Mouse (Mus musculus) natural killer cell, adult 2 months (primary cell): ENCODE measurements around the gene Olfr656.
A peak's percentile ranks its signal among the peaks of the same experiment; 100 is the strongest.

Experiments
- DNase-seq, 2 experiments: peaks; one replicate each; pipeline ENCODE4 v3.0.0; 2022; ENCODE audit warnings: low spot score in 2 of 2

Olfr656 gene

DNA sequence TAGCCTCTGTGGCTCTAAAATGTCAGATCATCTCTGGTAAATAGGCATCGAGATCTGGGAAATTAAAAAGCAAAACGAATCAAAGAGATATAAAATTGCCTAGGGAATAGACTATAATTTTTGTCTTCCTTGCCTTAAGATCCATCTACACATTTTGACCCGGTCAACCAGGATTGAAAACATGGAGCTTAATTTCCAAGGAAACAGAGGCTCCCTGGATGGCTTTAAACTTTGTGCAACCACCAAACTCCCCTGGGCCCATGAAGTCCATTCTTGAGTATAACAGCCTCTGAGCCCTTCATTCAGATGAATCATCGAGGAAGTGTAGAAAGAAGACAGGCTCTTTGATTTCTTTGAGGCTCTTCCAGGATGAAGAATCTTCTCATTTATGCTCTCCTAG is at the start of gene Olfr656:
Gene Olfr656 (plus strand): TSS at position 301 of the 400 bp plus-strand sequence.
- no peak for DNase-seq

DNA sequence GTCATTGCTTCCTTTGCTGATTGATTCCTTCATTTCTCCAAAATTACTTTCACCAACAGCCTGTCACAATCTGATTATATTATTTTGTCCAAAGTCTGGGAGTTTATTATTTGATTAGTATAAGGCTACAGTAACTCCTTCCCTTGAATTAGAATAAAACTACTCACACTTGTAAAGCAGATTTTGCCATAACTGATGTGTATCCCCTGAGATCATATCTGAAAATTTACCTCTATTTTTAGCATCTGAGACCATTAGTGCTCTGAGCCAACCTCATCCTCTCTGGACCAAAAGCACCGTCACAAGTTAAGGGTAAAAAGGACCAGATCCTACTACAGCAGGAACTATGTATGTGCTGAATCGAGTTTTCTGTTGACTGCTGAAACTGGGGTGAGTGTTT is 36.7 kb upstream of the Olfr656 start, which contains the start of gene Olfr653:
Gene Olfr653 (plus strand): TSS at position 301 of the 400 bp plus-strand sequence.
- no peak for DNase-seq

DNA sequence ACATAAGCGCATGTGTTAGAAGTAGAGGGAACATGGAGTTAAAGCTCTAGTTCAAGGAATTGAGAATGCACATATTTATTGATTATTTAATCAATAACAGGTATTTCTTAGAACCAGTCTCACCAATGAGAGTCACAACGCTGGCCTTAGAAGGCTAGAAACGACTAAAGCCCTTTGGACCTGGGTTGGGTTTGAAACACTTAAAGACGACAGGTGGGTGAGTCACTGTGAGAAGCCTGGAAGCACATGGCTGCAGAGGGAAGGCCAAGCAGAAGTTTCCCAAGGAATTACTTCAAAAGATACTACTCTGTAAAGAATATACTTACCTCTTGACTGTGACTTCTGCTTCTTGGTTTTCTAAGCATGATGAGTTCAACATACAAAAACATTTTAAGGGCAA is 32.9 kb upstream of the Olfr656 start:
- no peak for DNase-seq

DNA sequence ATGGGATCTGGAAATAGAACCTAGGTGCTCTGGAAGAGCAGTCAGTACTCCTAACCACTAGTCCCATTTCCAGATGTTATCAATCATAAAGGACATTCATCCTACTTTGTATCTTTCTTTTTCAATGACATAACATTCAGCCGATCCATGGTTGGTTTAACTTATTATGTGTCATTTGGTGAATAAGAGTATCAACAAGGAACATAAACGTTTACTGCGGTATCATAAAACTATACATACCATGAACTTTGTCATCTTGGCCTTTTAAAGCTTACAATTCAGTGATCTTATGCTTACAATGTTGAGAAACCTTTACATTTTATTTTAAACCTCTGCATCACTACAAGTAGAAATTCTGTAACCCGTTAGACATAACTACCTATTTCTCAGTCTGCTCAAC is 32.3 kb upstream of the Olfr656 start:
- no peak for DNase-seq

DNA sequence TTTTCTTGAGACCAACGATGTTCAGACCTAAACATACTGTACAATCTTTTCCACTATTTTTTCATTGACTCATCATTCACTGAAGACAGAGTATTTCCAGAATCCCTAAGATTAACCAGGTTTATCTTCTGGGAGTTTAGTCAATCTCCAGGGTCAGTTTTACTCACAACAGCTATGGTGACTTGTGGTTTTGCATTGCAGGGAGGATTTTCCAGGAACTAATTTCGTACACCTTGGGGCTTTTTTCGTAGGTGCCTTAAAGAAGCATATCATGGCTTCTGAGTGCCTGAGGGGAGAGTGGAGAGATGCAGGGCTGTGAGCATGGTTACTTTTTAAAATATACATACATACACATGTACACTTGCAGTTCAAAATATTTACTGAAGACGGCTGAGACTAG is 27.0 kb upstream of the Olfr656 start, which contains the start of gene Olfr654:
Gene Olfr654 (plus strand): TSS at position 301 of the 400 bp plus-strand sequence.
- DNase-seq: no peak

DNA sequence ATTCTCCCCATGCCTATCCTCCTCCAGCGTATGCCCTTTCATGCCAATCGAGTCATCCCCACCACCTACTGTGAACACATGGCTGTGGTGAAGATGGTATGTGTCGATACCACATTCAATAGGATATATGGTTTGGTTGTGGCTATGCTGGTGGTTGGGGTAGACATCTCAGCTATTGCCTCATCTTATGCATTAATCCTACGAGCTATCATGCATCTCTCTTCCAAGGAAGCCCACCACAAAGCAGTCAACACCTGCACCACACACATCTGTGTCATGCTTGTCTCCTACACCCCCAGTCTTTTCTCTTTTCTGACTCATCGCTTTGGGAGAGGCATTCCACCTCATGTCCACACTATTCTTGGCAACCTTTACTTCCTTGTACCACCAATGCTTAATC is 25.5 kb upstream of the Olfr656 start:
- no peak for DNase-seq

GRCm38 (mm10) chr7:104601679-104602078 is 12.1 kb upstream of the Olfr656 start, which contains the start of gene Olfr655:
Gene Olfr655, minus strand, starts transcription at chr7:104601779.
- no peak for DNase-seq

- peak; percentile 40 to 63 for DNase-seq
Observed at GRCm38 (mm10) chr7:104603173-104603572, 10.6 kb upstream of the Olfr656 start.

- DNase-seq: no peak
Observed at GRCm38 (mm10) chr7:104604727-104605126, 9.0 kb upstream of the Olfr656 start.

DNA sequence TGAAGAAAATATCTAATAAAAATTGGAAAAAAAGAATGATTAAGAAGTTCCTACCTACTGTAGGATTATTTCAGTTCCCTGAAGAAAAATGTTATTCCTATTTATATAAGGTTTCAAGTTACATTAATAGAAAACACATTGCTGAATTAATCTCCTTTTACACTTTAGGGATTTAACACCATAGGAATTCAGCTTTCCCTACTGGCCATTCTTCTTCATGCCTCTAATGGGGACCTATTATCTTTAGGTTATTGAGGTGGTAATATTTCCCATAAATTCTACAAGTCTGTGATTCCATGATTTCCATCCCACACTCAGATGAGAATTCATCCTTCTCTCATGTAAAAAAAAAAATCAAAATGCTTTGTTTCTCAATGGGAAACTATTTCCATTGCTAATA is 10.7 kb downstream of the Olfr656 start, which contains the start of gene Olfr657:
Gene Olfr657 (plus strand): TSS at position 301 of the 400 bp plus-strand sequence.
- DNase-seq: no peak

GRCm38 (mm10) chr7:104646841-104647482 is 33.2 kb downstream of the Olfr656 start, which contains the start of gene Olfr658:
Gene Olfr658, minus strand, starts transcription at chr7:104647305.
- peak; percentile 10 to 30 for DNase-seq

DNA sequence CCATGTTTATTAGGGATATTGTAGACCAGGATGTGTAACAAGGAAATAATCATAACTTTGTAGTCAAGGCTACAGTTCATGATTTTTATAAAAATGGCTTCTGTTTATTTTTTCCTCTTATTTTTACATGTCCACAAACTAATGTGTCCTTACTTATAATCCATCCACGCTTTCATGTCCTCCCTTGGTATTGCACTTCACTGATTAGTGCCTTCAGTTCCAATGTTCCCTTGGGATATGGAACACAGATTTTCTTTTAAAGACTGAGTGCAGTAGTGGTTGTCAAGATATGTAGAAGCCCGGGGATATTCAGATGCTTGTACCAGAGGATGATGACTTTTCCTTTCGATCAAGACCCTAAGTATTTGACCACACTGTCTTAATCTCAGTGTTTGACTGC is 52.7 kb downstream of the Olfr656 start, which contains the start of gene Olfr659:
Gene Olfr659 (plus strand): TSS at position 301 of the 400 bp plus-strand sequence.
- no peak for DNase-seq
